Mouse (Mus musculus): ENCODE results near the gene Aqp9.

DNA sequence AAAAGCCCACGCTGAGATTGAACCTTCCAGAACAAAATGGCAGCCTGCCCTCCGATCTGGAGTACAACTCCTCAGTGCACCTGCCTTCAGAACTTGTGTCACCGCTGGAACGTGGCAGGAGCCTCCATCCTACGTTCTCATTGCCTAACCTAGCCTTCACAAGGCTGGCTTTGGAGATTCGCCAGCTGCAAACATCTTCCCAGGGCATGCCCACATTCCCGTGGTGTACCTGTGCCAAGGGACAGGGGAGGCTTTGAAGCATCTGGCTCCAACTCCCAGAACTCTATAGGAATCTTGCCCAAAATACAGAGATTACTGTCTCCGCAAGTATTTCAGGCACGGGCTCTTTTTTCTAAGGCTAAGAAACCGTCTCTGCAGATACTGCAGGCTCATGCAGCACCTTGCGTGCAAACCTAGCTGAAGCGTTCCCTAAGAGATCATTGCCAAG is 92.3 kb downstream of the Aqp9 start:
- TF ChIP-seq MAX (IDR thresholded peaks at IDR 0.05) (no peak), CTCF (IDR thresholded peaks at IDR 0.05; ENCODE audit: control insufficient read depth, insufficient read depth, insufficient read length) (no peak), MYOD1 (IDR thresholded peaks at IDR 0.05; ENCODE audit: control insufficient read depth, insufficient read length, low read depth) (no peak), MYOG (IDR thresholded peaks at IDR 0.05; ENCODE audit: control insufficient read depth, extremely low read depth, insufficient read length) (no peak)
